Mouse (Mus musculus) adipose tissue, adult 10 weeks (tissue): ENCODE results near the gene Gm36176. TPM values are rescaled to one million over a fixed set of nuclear protein-coding genes. Genes with fewer than 3 reads are reported as not detected.

Source experiments
- polyA plus RNA-seq: library from polyadenylated mRNA; stranded (reverse); fragments of 350-450 nt; fragmentation: Illumina TruSeq; extraction: RNeasy Lipid Tissue Mini Kit (QIAGEN cat#74804); gene quantifications from one replicate; pipeline ENCODE4 v1.2.3, GENCODE M21; 2014; ENCODE audit warnings: low read depth, low replicate concordance

The Gm36176 gene
- polyA plus RNA-seq, result not detected

DNA sequence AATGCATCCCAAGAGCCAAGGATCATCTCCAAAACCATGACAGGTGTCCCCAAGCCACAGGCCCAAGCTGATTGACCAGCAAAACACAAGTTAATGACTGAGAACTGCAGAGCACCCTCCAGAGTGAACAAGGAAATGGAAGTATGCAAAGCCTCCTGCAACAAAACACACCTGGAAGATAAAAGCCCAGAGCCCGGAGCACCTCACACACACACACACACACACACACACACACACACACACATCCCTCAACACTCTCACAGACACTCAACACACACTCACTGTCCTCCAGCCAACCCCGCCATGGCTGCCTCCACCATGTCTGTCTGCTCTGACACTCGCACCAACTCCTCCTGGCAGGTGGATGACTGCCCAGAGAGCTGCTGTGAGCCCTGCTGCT lies at the start of gene Gm36176:
Gene Gm36176, plus strand, starts transcription at position 301 of the 400 bp plus-strand sequence.

GRCm38 (mm10) chr10:77798921-77799508 lies 47.6 kb upstream of the Gm36176 start, which contains the start of gene Gm19668:
Gene Gm19668, minus strand, starts transcription at chr10:77799133.

GRCm38 (mm10) chr10:77811743-77812142 lies 34.9 kb upstream of the Gm36176 start, which contains the start of gene Gm9507:
Gene Gm9507, minus strand, starts transcription at chr10:77811843.

DNA sequence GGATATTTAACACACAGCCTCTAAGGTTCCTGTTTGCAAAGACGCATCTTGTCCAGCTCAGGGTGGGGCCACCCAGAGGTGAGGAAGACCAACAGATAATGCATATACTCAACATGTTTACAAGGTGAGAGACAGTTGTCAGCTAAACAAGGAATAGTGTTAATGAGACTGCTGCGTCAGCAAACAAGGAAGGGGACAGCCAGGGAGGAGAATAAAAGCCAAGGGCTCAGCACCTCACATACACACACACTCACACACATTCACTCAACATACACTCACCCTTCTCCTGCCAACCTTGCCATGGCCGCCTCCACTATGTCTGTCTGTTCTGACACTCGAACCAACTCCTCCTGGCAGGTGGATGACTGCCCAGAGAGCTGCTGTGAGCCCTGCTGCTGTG lies 32.2 kb upstream of the Gm36176 start, which contains the start of gene Gm2696:
Gene Gm2696, plus strand, starts transcription at position 301 of the 400 bp plus-strand sequence.

DNA sequence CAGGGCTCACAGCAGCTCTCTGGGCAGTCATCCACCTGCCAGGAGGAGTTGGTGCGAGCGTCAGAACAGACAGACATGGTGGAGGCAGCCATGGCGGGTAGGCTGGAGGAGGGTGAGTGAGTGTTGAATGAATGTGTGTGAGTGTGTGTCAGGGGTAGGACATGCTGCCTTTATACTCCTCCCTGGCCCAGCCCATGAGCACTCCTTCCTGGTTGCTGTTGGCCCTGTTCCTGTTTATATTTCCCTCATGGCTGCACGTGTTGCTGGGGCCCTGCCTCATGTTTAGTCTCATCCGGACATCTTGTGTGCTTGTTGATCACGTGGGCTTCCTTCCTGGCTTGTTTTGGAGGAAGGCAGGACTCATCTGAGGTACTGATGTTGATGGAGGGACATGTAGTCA lies 19.7 kb upstream of the Gm36176 start, which contains the start of gene Krtap10-4:
Gene Krtap10-4, minus strand, starts transcription at position 145 of the 400 bp plus-strand sequence.

DNA sequence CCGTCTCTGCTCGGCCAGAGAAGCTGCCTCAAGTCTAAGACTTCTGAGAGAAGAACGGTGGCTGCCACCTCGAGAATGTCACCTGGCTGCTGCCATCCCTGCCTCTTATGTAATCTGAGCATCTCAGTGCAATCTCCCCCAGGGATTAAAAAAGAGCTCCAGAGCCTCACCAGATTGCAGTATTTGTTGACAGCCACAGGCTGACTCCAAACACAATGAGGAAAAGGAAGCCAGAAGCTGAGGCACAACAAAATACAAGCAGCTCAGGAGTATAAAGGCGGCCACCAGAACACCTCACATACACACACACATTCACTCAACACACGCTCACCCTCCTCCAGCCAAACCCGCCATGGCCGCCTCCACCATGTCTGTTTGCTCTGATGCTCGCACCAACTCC lies 11.0 kb upstream of the Gm36176 start, which contains the start of gene Krtap10-10:
Gene Krtap10-10, plus strand, starts transcription at position 301 of the 400 bp plus-strand sequence.

DNA sequence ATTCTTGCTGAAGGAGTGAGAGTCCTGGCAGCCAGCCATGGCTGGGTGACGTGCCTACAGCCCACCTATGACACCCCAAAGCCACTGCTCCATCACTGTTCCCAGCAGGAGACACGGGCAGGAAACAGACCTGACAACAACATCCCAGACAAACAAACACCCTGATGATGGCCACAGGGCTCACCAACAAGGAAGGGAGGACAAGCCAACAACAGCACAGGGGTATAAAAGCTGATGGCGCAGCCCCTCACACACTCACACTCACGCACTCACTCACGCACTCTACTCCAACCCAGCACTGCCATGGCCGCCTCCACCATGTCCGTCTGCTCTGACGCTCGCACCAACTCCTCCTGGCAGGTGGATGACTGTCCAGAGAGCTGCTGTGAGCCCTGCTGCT lies 6.0 kb downstream of the Gm36176 start, which contains the start of gene Gm10318:
Gene Gm10318, plus strand, starts transcription at position 301 of the 400 bp plus-strand sequence.

DNA sequence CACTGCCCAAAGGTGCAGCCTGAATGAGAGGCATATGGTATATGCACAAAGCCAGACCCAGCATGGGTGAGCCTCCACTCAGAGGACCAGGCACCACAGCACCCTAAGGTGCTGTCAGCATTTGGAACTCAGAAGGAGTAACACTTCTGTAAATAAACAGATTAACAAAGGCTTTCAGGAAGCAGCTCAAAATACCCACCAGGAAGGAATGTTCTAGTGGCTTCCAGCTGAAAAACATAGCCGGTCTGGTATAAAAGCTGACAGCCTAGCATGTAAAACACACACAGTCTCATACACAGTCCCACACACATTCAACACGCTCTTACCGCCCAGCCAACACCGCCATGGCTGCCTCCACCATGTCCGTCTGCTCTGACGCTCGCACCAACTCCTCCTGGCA lies 15.1 kb downstream of the Gm36176 start, which contains the start of gene Gm3285:
Gene Gm3285, plus strand, starts transcription at position 301 of the 400 bp plus-strand sequence.

Other genes starting within 250 kb of the Gm36176 start
- 138 TPM for gene Sumo3, start 240.7 kb upstream of the Gm36176 start, polyA plus RNA-seq
- gene Gm49325, start 240.6 kb upstream of the Gm36176 start, polyA plus RNA-seq, result 3.7 TPM
- 41.8 TPM for gene Ube2g2, start 224.5 kb upstream of the Gm36176 start, polyA plus RNA-seq
- 0.27 TPM for gene Tspear, start 160.2 kb upstream of the Gm36176 start, polyA plus RNA-seq
- not detected for gene Gm19402, start 156.0 kb upstream of the Gm36176 start, polyA plus RNA-seq
- gene Gm9508, start 149.6 kb upstream of the Gm36176 start, polyA plus RNA-seq, result not detected
- gene Gm10272, start 140.2 kb upstream of the Gm36176 start, polyA plus RNA-seq, result not detected
- gene Gm10024, start 135.3 kb upstream of the Gm36176 start, polyA plus RNA-seq, result not detected
- gene Gm10142, start 131.0 kb upstream of the Gm36176 start, polyA plus RNA-seq, result not detected
- gene Krtap12-1, start 126.2 kb upstream of the Gm36176 start, polyA plus RNA-seq, result not detected
- not detected for gene Gm10100, start 120.3 kb upstream of the Gm36176 start, polyA plus RNA-seq
- not detected for gene Gm18596, start 104.2 kb upstream of the Gm36176 start, polyA plus RNA-seq
- gene Gm9736, start 95.4 kb upstream of the Gm36176 start, polyA plus RNA-seq, result not detected
- not detected for gene Gm3233, start 87.1 kb upstream of the Gm36176 start, polyA plus RNA-seq
- not detected for gene Gm3238, start 75.5 kb upstream of the Gm36176 start, polyA plus RNA-seq
- not detected for gene Gm7138, start 69.9 kb upstream of the Gm36176 start, polyA plus RNA-seq
- not detected for gene Gm3250, start 64.3 kb upstream of the Gm36176 start, polyA plus RNA-seq
- not detected for gene Gm7137, start 58.6 kb upstream of the Gm36176 start, polyA plus RNA-seq
- gene Gm9639, start 51.7 kb upstream of the Gm36176 start, polyA plus RNA-seq, result not detected
- gene Gm19668, start 47.7 kb upstream of the Gm36176 start, polyA plus RNA-seq, result not detected
- gene Gm9507, start 35.0 kb upstream of the Gm36176 start, polyA plus RNA-seq, result not detected
- not detected for gene Gm2696, start 32.1 kb upstream of the Gm36176 start, polyA plus RNA-seq
- gene Krtap10-4, start 19.7 kb upstream of the Gm36176 start, polyA plus RNA-seq, result not detected
- gene Krtap10-10, start 10.9 kb upstream of the Gm36176 start, polyA plus RNA-seq, result not detected
- gene Gm10318, start 6.1 kb downstream of the Gm36176 start, polyA plus RNA-seq, result not detected
- gene Gm3285, start 15.2 kb downstream of the Gm36176 start, polyA plus RNA-seq, result not detected
- 3.8 TPM for gene Lrrc3, start 55.7 kb downstream of the Gm36176 start, polyA plus RNA-seq
- gene Trpm2, start 123.8 kb downstream of the Gm36176 start, polyA plus RNA-seq, result 1.5 TPM
- gene 1810043G02Rik, start 131.7 kb downstream of the Gm36176 start, polyA plus RNA-seq, result 20.0 TPM
- gene Pfkl, start 163.3 kb downstream of the Gm36176 start, polyA plus RNA-seq, result 61.7 TPM
- 0.87 TPM for gene Dnmt3l, start 195.1 kb downstream of the Gm36176 start, polyA plus RNA-seq
- 0.69 TPM for gene Aire, start 196.8 kb downstream of the Gm36176 start, polyA plus RNA-seq
- 24.8 TPM for gene Icosl, start 222.5 kb downstream of the Gm36176 start, polyA plus RNA-seq